Mouse (Mus musculus): ENCODE measurements around the gene Rbm17. TPM values are rescaled to one million over a fixed set of nuclear protein-coding genes. Genes with fewer than 3 reads are reported as not detected.

Gene Rbm17
- polyA plus RNA-seq (2014; fragmentation: Illumina TruSeq; extraction: RNeasy Lipid Tissue Mini Kit (QIAGEN cat#74804); ENCODE audit: low read depth, low replicate concordance), result 209 TPM

DNA sequence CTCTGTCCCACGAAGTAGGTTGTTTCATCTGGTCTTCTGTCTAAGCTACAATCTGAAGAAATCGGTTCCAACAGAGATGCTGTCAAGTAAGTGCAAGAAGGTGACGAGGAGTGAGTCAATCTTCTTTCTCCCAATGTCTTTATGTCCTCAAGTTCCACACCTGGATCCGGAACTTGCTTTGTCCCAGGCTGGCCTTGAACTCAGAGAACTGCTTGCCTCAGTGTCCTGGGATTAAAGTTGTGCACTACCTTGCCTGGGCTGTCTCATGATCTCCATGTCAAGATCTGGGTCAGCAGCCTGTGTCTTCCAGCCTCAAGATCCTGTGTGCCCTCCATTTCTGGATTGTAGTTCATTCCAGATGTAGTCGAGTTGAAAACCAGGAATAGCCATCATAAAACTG is at the start of gene Rbm17:
TSS of gene Rbm17 (minus strand) at position 101 of the 400 bp plus-strand sequence.

DNA sequence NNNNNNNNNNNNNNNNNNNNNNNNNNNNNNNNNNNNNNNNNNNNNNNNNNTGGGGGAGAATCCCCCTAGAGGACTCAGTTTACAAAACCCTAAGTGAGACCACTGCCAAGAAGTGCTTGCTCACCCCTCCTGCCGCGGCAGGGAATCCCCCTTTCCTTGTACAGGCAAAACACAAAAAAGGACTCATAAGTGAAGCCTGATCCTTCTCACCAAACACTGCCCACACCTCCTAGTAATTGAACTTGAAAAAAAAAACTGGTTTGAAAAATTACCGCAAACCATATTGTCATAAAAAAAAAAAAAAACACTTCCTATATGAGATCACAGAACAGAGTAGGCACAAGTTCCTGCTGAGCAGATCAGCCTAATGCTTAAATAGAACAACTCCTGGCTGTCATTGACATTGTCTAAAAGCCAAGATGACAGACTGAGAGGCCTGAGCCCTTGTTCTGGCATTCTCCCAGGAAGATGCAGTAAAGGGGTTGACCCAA is 38.5 kb upstream of the Rbm17 start, which contains the start of gene Il2ra:
TSS of gene Il2ra (plus strand) at position 357 of the 491 bp plus-strand sequence.

DNA sequence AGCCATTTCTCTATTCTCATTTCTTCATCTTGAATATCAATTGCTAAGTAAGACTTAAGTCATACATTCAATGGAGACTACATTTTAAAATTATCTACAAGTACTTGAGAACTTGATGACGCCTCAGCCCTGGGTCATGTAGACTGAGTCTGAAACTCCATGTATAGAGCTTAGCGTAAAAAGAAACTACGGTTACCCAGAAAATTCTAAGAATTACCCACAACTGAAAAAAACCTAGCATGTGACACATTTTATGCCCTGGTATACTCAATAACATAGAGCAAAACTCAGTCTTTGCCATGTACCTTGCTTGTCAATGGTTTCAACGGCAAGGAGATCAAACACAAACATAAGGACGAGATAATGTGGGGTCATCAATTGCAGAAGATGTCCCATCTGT is 21.9 kb upstream of the Rbm17 start, which contains the start of gene Gm17490:
TSS of gene Gm17490 (minus strand) at position 375 of the 400 bp plus-strand sequence.

DNA sequence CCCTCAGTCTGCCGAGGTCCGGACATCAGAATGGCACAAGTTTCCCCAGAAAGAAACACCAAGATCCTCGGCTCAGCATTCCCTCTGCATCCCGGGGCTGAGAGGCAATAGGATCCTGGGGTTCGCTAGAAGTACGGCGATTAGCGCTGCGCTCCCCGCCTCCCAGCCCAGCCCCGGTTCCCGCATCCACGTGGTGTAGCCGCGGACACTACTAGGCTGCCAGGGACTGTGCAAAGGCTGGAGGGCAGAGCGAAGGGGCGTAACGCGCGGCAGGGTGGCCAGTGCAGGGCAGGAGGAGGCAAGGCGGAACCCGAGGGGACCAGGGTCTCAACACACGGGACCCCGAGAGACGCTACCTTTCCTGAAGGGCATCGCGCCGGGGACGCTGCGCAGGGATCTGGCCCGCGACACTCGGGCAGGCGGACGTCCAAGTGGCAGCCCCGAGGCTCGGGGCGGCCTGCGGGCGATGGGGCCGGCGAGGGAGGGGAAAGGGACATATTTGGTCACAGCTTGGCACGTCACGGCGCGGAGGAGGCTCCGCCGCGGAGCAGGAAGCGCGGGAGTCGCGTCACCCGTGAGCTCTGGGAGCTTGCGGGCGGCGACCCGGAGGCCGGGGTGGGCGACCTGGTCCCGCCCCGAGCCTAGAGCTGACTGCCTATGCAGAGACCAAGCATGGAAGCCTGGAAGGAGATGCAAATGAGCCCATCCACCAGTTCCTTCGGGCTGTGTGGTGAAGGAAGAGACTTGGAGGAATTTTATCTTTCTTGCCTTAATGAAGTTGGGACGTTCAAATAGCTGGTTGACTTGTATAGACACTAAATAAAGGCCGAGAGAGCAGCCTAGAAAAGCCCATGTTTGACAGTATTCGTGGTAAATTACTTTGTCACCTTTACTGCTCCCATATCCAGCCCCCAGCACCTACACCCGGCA is 50.2 kb downstream of the Rbm17 start, which contains the start of gene Pfkfb3:
TSS of gene Pfkfb3 (minus strand) at position 607 of the 930 bp plus-strand sequence.

Other genes with a start within 250 kb of the Rbm17 start
- gene Pfkfb3, start 50.1 kb downstream of the Rbm17 start, polyA plus RNA-seq (2014; fragmentation: Illumina TruSeq; extraction: RNeasy Lipid Tissue Mini Kit (QIAGEN cat#74804); ENCODE audit: low read depth, low replicate concordance), result 40.2 TPM
- not detected for gene Gm17490, start 22.1 kb upstream of the Rbm17 start, polyA plus RNA-seq (2014; fragmentation: Illumina TruSeq; extraction: RNeasy Lipid Tissue Mini Kit (QIAGEN cat#74804); ENCODE audit: low read depth, low replicate concordance)
- gene Il2ra, start 38.7 kb upstream of the Rbm17 start, polyA plus RNA-seq (2014; fragmentation: Illumina TruSeq; extraction: RNeasy Lipid Tissue Mini Kit (QIAGEN cat#74804); ENCODE audit: low read depth, low replicate concordance), result 1.0 TPM
- 9.6 TPM for gene Il15ra, start 101.1 kb upstream of the Rbm17 start, polyA plus RNA-seq (2014; fragmentation: Illumina TruSeq; extraction: RNeasy Lipid Tissue Mini Kit (QIAGEN cat#74804); ENCODE audit: low read depth, low replicate concordance)
- gene Fbh1, start 173.4 kb upstream of the Rbm17 start, polyA plus RNA-seq (2014; fragmentation: Illumina TruSeq; extraction: RNeasy Lipid Tissue Mini Kit (QIAGEN cat#74804); ENCODE audit: low read depth, low replicate concordance), result 83.7 TPM
- 13.8 TPM for gene Ankrd16, start 173.7 kb upstream of the Rbm17 start, polyA plus RNA-seq (2014; fragmentation: Illumina TruSeq; extraction: RNeasy Lipid Tissue Mini Kit (QIAGEN cat#74804); ENCODE audit: low read depth, low replicate concordance)